Mouse (Mus musculus): ENCODE data around the gene Ush2a. TPM values are rescaled to one million over a fixed set of nuclear protein-coding genes. Genes with fewer than 3 reads are reported as not detected.

Ush2a gene
- polyA plus RNA-seq, 1 experiment = not detected

DNA sequence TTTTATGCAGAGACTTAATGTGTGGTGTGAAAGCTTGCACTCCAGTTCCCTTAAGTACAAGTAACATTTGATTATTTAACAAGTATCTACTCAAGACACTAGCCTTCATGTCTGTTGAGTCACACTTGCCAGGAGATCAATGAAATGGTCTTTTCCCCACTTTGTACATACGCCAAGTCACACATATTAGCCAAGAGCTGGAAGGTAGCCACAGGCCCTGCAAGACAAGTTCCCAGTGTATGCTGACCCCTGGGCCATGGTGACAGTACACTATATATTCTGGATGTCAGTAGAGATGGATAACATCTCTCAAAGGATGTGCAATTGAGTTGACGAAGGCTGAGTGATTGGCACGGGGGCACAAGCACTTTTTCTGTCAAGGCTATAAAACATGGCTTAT, 455.1 kb downstream of the Ush2a start:
- Histone ChIP-seq H3K4me1 (ENCODE audit: control insufficient read depth, insufficient read depth, low read length) (no peaks in the 10 kb centered on the region), H3K27ac (ENCODE audit: insufficient read depth, low read depth, low read length) (no peak overlapping the region), H3K36me3 (ENCODE audit: control insufficient read depth, insufficient read depth, low read length) (no peaks in the 10 kb centered on the region), H3K27me3 (replicated peaks; ENCODE audit: control insufficient read depth, insufficient read depth, low read length) (no peaks in the 10 kb centered on the region), H3K4me3 (ENCODE audit: insufficient read depth, low read depth, low read length) (no peak overlapping the region)
- WGBS = 87% methylated on average over 3 of the region's 3 CpGs
- no peak for DNase-seq
- TF ChIP-seq POLR2A (IDR thresholded peaks at IDR 0.05; ENCODE audit: low read depth, low read length) = no peak
- TF ChIP-seq CTCF (conservative IDR thresholded peaks at IDR 0.05; ENCODE audit: insufficient read depth, insufficient read length, low read depth, low read length) = no peak

GRCm38 (mm10) chr1:188725122-188725995, 463.5 kb downstream of the Ush2a start:
- WGBS = 66% methylated on average over 17 of the region's 17 CpGs
- H3K27me3 ChIP-seq (replicated peaks; ENCODE audit: control insufficient read depth, insufficient read depth, low read length) = no peaks in the 10 kb centered on the region
- no peaks in the 10 kb centered on the region for H3K36me3 ChIP-seq (ENCODE audit: control insufficient read depth, insufficient read depth, low read length)
- no peak for DNase-seq
- H3K4me3 ChIP-seq (ENCODE audit: insufficient read depth, low read depth, low read length) = no peak overlapping the region
- no peak overlapping the region for H3K27ac ChIP-seq (ENCODE audit: insufficient read depth, low read depth, low read length)
- H3K4me1 ChIP-seq (ENCODE audit: control insufficient read depth, insufficient read depth, low read length) = no peaks in the 10 kb centered on the region
- no peak for TF ChIP-seq CTCF (conservative IDR thresholded peaks at IDR 0.05; ENCODE audit: insufficient read depth, insufficient read length, low read depth, low read length)
- TF ChIP-seq POLR2A (IDR thresholded peaks at IDR 0.05; ENCODE audit: low read depth, low read length) = no peak

DNA sequence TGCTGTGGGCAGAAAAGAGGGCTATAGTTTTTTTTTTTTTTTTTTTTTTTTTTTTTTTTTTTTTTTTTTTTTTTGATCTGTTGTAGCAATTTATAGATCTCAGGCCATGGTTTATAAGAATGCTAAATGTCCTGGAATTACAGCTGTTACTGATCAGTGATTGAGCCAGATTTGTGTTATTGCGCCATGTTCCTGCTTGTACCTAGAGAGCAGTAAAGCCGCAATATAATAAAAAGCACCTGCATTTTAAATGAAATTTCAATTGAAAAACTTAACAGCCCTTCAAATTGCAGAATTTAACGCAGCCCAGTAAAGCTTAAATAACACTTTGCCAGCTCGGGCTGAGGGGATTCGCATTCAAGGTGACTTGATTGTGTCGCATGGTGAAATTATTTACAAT, 465.1 kb downstream of the Ush2a start:
- no peaks in the 10 kb centered on the region for H3K4me1 ChIP-seq (ENCODE audit: control insufficient read depth, insufficient read depth, low read length)
- 83% methylated on average over 6 of the region's 6 CpGs for WGBS
- no peak overlapping the region for H3K27ac ChIP-seq (ENCODE audit: insufficient read depth, low read depth, low read length)
- TF ChIP-seq POLR2A (IDR thresholded peaks at IDR 0.05; ENCODE audit: low read depth, low read length) (no peak), CTCF (conservative IDR thresholded peaks at IDR 0.05; ENCODE audit: insufficient read depth, insufficient read length, low read depth, low read length) (no peak)
- H3K4me3 ChIP-seq (ENCODE audit: insufficient read depth, low read depth, low read length) = no peak overlapping the region
- H3K36me3 ChIP-seq (ENCODE audit: control insufficient read depth, insufficient read depth, low read length) = no peaks in the 10 kb centered on the region
- no peak for DNase-seq
- no peaks in the 10 kb centered on the region for H3K27me3 ChIP-seq (replicated peaks; ENCODE audit: control insufficient read depth, insufficient read depth, low read length)

DNA sequence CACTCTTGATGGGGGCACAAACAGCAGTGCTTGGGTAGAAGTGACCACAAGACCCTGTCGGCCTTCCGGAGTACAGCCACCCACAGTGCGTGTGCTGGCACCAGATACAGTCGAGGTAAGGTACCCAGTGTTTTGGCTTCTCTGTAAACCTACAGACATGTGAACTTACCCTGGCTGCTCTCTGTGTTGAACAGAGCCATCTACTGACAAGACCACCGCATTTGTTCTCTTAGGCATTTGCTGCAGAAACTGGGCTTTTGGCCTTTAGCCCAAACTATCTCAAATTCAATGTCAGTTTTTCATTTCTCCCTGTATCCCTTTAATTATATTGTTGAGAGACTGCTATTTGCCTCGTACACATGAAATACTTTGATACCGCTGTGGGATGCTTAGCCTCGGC, 466.8 kb downstream of the Ush2a start:
- no peak overlapping the region for H3K27ac ChIP-seq (ENCODE audit: insufficient read depth, low read depth, low read length)
- no peaks in the 10 kb centered on the region for H3K4me1 ChIP-seq (ENCODE audit: control insufficient read depth, insufficient read depth, low read length)
- H3K4me3 ChIP-seq (ENCODE audit: insufficient read depth, low read depth, low read length) = no peak overlapping the region
- no peak for TF ChIP-seq CTCF (conservative IDR thresholded peaks at IDR 0.05; ENCODE audit: insufficient read depth, insufficient read length, low read depth, low read length)
- TF ChIP-seq POLR2A (IDR thresholded peaks at IDR 0.05; ENCODE audit: low read depth, low read length) = no peak
- WGBS = 78% methylated on average over 8 of the region's 8 CpGs
- no peaks in the 10 kb centered on the region for H3K36me3 ChIP-seq (ENCODE audit: control insufficient read depth, insufficient read depth, low read length)
- H3K27me3 ChIP-seq (replicated peaks; ENCODE audit: control insufficient read depth, insufficient read depth, low read length) = no peaks in the 10 kb centered on the region
- no peak for DNase-seq

DNA sequence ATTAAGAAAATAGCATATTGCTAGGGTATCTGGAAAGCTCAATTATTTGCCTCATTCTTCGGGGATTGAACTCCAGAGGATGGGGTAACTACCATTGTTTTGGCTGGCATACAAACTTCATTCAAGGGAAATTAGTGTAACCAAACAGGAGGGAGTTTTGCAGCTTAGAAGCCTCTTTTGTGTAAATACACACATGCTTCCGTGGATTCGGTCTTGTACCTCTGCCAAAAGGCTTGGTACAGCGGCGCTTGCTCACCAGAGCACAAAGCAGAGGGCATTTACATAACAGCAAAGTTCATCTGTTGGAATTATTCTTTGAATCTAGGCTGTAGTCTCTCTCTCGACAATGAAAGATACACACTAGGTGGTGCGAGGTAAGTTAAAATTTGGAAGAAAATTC, 467.4 kb downstream of the Ush2a start:
- 55% methylated on average over 7 of the region's 7 CpGs for WGBS
- DNase-seq = peak; percentile 16
- no peak for TF ChIP-seq POLR2A (IDR thresholded peaks at IDR 0.05; ENCODE audit: low read depth, low read length)
- Histone ChIP-seq H3K27ac (ENCODE audit: insufficient read depth, low read depth, low read length) (no peak overlapping the region), H3K27me3 (replicated peaks; ENCODE audit: control insufficient read depth, insufficient read depth, low read length) (no peaks in the 10 kb centered on the region), H3K36me3 (ENCODE audit: control insufficient read depth, insufficient read depth, low read length) (no peaks in the 10 kb centered on the region), H3K4me3 (ENCODE audit: insufficient read depth, low read depth, low read length) (no peak overlapping the region), H3K4me1 (ENCODE audit: control insufficient read depth, insufficient read depth, low read length) (no peaks in the 10 kb centered on the region)

DNA sequence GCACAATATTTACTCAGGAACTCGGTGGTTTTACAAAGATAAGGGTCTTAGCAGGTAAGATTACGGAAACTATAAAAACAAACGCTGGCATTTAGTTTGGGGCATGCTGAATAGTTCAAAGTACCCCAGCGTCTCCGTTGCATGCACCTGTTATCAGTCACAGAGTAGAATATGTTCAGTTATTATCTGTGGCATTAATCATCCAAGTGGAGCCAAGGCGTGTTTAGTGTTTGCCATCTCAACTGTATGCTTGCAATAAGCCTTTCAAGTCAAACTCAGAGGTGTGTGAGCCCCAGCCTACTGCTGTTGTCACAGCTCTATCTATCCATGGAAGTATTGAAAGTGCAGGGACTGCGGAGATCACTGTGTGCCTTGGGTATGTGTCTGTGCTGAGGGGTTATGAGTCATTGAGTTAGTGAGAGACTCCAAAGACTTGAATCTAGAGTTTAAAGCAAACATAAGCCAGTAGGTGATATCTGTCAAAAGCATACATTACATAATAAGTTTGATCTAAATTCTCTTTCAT, 473.0 kb downstream of the Ush2a start:
- Histone ChIP-seq H3K4me1 (ENCODE audit: control insufficient read depth, insufficient read depth, low read length) (no peaks in the 10 kb centered on the region), H3K4me3 (ENCODE audit: insufficient read depth, low read depth, low read length) (no peak overlapping the region), H3K27ac (ENCODE audit: insufficient read depth, low read depth, low read length) (no peak overlapping the region), H3K36me3 (ENCODE audit: control insufficient read depth, insufficient read depth, low read length) (no peaks in the 10 kb centered on the region), H3K27me3 (replicated peaks; ENCODE audit: control insufficient read depth, insufficient read depth, low read length) (no peaks in the 10 kb centered on the region)
- DNase-seq = no peak
- TF ChIP-seq CTCF (conservative IDR thresholded peaks at IDR 0.05; ENCODE audit: insufficient read depth, insufficient read length, low read depth, low read length) (no peak), POLR2A (IDR thresholded peaks at IDR 0.05; ENCODE audit: low read depth, low read length) (no peak)
- WGBS = 89% methylated on average over 7 of the region's 7 CpGs

DNA sequence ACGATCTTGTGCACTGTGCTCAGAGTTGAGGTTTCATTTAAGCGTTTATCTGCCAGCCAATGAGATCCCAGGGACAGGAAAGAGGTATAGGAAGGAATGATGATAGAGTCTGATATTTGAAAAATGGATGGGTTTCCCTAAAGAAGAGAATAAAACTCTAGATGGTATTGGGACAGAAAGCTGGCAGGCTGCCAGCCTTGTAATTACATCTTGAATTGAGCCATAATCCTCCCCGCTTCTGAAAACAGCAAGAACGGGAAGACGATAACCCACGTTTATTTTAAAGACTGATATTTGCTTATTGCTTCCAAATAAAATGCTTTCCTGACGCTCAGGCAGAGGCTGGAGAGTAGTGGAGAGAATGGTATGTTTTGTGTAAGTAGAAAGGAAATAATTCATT, 481.1 kb downstream of the Ush2a start:
- Histone ChIP-seq H3K4me1 (ENCODE audit: control insufficient read depth, insufficient read depth, low read length) (no peaks in the 10 kb centered on the region), H3K27ac (ENCODE audit: insufficient read depth, low read depth, low read length) (no peak overlapping the region), H3K27me3 (replicated peaks; ENCODE audit: control insufficient read depth, insufficient read depth, low read length) (no peaks in the 10 kb centered on the region), H3K36me3 (ENCODE audit: control insufficient read depth, insufficient read depth, low read length) (no peaks in the 10 kb centered on the region), H3K4me3 (ENCODE audit: insufficient read depth, low read depth, low read length) (no peak overlapping the region)
- TF ChIP-seq POLR2A (IDR thresholded peaks at IDR 0.05; ENCODE audit: low read depth, low read length) (no peak), CTCF (conservative IDR thresholded peaks at IDR 0.05; ENCODE audit: insufficient read depth, insufficient read length, low read depth, low read length) (no peak)
- 60% methylated on average over 7 of the region's 7 CpGs for WGBS
- no peak for DNase-seq

Measured in kidney, adult 2 months (tissue).